Mouse (Mus musculus) midbrain, embryonic 16.5 days (tissue): ENCODE measurements at regions not wholly inside any gene's neighbourhood (a gene's known extent, or its start where the extent isn't known, plus 50 kb on each side); places are given as distances from the start of the nearest gene placed in this dataset.

ENCODE experiments used
- ATAC-seq: fragments of 200-750 bp; cut with Nextera tagmentation; 2 replicates; pipeline ENCODE4 v1.8.0; 2017; ENCODE audit warnings: moderate TSS enrichment
- H3K27ac ChIP-seq: fragments of 300-500 bp; sonication (generic); 2 replicates; pipeline ENCODE4 v1.5.1; 2014; ENCODE audit warnings: mild to moderate bottlenecking, low read length, mixed read lengths
- H3K27me3 ChIP-seq: fragments of 300-500 bp; sonication (generic); 2 replicates; pipeline ENCODE4 v1.6.1; 2014; ENCODE audit warnings: low read depth, low read length, mixed read lengths; ENCODE audit not compliant: control insufficient read depth, insufficient read depth
- H3K36me3 ChIP-seq: fragments of 300-500 bp; sonication (generic); 2 replicates; pipeline ENCODE4 v1.6.1; 2014; ENCODE audit warnings: mild to moderate bottlenecking, low read length, moderate library complexity, mixed read lengths; ENCODE audit not compliant: control insufficient read depth, insufficient read depth
- H3K4me1 ChIP-seq: fragments of 300-500 bp; sonication (generic); 2 replicates; pipeline ENCODE4 v1.6.1; 2014; ENCODE audit warnings: mild to moderate bottlenecking, low read length, mixed read lengths; ENCODE audit not compliant: control insufficient read depth, insufficient read depth
- H3K4me2 ChIP-seq: fragments of 300-500 bp; sonication (generic); 2 replicates; pipeline ENCODE4 v1.6.1; 2014; ENCODE audit warnings: mild to moderate bottlenecking, low read length, mixed read lengths
- H3K4me3 ChIP-seq: fragments of 300-500 bp; sonication (generic); 2 replicates; pipeline ENCODE4 v1.5.1; 2014; ENCODE audit warnings: low read depth, mild to moderate bottlenecking, low read length, moderate library complexity, mixed read lengths
- H3K9ac ChIP-seq: fragments of 300-500 bp; sonication (generic); 2 replicates; pipeline ENCODE4 v1.6.1; 2014; ENCODE audit warnings: low read depth, low read length, mixed read lengths
- H3K9me3 ChIP-seq: fragments of 300-500 bp; sonication (generic); replicated peaks from 2 replicates; pipeline ENCODE4 v1.6.1; 2014; ENCODE audit warnings: mild to moderate bottlenecking, low read length, mixed read lengths; ENCODE audit not compliant: control insufficient read depth, poor library complexity, severe bottlenecking
- WGBS: fragments of 180-500 bp; shearing (Covaris S2); extraction: QIAGEN DNeasy Blood & Tissue Kit; methylation state at CpG from one replicate; pipeline ENCODE4 v1.1.7; 2014; 5-methylcytosine and 5-hydroxymethylcytosine counted together

GRCm38 (mm10) chr12:69496341-69496904, 86.4 kb downstream of the Vcpkmt start:
- ATAC-seq: no peak
- whole genome bisulfite sequencing: 73% methylated on average over 6 of the region's 6 CpGs

DNA sequence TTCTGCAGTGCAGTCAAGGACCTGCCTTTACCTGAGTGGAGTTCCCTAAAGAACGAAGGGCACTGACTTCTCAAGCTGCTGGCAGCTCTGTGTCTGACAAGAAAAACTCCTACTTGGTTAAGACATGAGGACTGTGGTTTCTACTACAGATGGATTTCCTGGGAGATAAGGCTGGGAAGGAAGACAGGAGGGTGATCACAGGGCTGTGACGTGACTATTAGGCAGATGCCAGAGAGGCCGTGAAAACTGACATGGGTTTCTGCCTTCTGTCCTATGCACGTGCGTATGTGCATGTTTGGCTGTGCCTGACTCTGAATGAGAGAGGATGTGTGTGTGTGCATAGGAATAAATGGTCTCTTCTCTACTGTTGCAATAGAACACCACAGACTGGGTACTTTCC, 87.1 kb downstream of the Vcpkmt start:
- no peak overlapping the region for H3K27ac ChIP-seq
- no peaks in the 10 kb centered on the region for H3K27me3 ChIP-seq
- H3K4me1 ChIP-seq: no peaks in the 10 kb centered on the region
- no peak for ATAC-seq
- H3K4me3 ChIP-seq: no peak overlapping the region
- no peaks in the 10 kb centered on the region for H3K36me3 ChIP-seq
- no peak overlapping the region for H3K4me2 ChIP-seq
- 94% methylated on average over 5 of the region's 5 CpGs for WGBS
- H3K9ac ChIP-seq: no peak overlapping the region
- no peaks in the 10 kb centered on the region for H3K9me3 ChIP-seq

More at GRCm38 (mm10) chr12:69496341-69496904, 86.4 kb downstream of the Vcpkmt start:
- H3K27ac ChIP-seq: no peak overlapping the region
- no peaks in the 10 kb centered on the region for H3K27me3 ChIP-seq
- no peaks in the 10 kb centered on the region for H3K9me3 ChIP-seq
- H3K4me2 ChIP-seq: no peak overlapping the region
- no peak overlapping the region for H3K9ac ChIP-seq
- peaks cover 2% of the 10 kb centered on the region for H3K4me1 ChIP-seq
- H3K36me3 ChIP-seq: no peaks in the 10 kb centered on the region
- H3K4me3 ChIP-seq: no peak overlapping the region

- no peaks in the 10 kb centered on the region for H3K4me1 ChIP-seq
- no peak overlapping the region for H3K27ac ChIP-seq
- H3K36me3 ChIP-seq: no peaks in the 10 kb centered on the region
- H3K9me3 ChIP-seq: no peaks in the 10 kb centered on the region
- no peaks in the 10 kb centered on the region for H3K27me3 ChIP-seq
- no peak overlapping the region for H3K4me2 ChIP-seq
- no peak overlapping the region for H3K9ac ChIP-seq
- WGBS: 75% methylated on average over 8 of the region's 8 CpGs
- no peak overlapping the region for H3K4me3 ChIP-seq
- no peak for ATAC-seq
These were observed 88.2 kb downstream of the Vcpkmt start for GRCm38 (mm10) chr12:69494648-69495047.

DNA sequence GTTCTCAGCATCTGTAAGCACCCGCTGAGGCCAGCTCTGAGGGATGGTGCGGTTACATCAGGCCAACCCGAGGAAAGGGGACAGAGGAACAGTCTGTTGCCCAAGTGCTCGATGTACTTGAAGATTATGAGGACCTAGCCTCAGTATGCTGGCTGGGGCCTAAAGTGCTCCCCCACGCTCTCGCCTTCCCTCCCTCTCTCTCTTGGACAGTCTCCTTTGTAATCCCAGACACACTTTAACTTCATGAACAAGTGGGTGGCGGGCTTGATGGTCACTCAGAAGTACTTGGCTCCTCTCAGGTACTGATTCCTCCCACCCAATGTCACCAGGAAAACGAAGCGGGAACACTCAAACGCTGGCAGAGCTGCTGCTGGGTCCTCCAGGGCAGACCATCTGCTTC, 93.1 kb downstream of the Vcpkmt start:
- Histone ChIP-seq H3K9me3 (no peaks in the 10 kb centered on the region), H3K36me3 (no peaks in the 10 kb centered on the region), H3K4me3 (no peak overlapping the region), H3K4me1 (peaks cover 6% of the 10 kb centered on the region), H3K27ac (no peak overlapping the region), H3K9ac (no peak overlapping the region), H3K27me3 (no peaks in the 10 kb centered on the region), H3K4me2 (no peak overlapping the region)
- 89% methylated on average over 10 of the region's 10 CpGs for WGBS
- no peak for ATAC-seq

- Histone ChIP-seq H3K4me1 (peaks cover 6% of the 10 kb centered on the region), H3K27ac (no peak overlapping the region), H3K4me2 (no peak overlapping the region), H3K36me3 (no peaks in the 10 kb centered on the region), H3K27me3 (no peaks in the 10 kb centered on the region), H3K9ac (no peak overlapping the region), H3K4me3 (no peak overlapping the region), H3K9me3 (no peaks in the 10 kb centered on the region)
- no peak for ATAC-seq
- 76% methylated on average over 8 of the region's 8 CpGs for WGBS
These were observed 95.9 kb downstream of the Vcpkmt start for GRCm38 (mm10) chr12:69486903-69487302.

DNA sequence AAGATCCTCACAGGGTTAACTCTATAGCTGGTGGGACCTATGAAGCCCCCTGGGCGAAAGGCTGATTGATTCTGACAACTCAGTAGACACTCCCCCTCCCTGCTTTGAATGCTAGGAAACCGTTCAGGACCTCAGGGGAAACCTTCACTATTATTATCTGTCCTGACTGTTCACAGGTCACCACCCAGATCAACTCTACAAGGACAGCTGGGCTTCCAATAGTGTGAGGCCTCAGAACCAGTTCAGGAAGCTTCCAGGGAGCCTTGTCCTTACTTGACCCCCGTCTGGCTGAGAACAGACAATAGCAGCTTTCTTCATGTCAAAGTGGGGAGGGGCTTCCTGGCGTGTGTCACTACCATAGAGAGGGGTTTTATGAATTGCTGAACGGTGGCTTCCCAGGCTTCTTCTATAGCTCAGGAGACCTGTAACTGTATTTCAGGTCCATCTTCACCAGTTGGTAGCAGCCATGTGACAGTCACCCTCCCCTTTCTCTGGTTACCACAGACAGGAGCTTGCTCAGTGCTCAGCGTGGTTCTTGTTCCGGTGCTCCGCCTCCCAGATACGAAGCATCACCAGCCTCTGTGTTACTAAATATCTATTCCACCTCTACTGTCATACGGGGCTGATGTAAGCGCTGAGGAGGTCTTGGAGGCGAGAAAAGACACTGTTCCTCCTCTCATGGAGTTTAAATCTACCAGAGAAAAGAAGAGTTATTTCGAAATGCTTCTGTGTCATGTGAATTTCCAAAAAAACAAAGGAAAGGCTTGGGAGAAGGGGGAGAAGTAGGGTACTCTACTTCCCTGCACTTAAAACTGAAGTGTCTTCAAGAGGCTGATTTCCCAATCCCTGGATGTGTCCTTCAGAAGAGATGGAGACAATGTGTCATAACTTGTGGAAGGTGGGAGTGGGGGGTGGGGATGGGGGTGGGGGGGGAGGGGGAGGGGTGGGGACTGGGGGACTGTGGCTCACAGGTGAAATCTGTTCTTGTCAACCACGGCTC, 96.9 kb downstream of the Vcpkmt start:
- no peak overlapping the region for H3K4me3 ChIP-seq
- peak overlapping the region; percentile 34 for H3K4me2 ChIP-seq
- no peaks in the 10 kb centered on the region for H3K9me3 ChIP-seq
- ATAC-seq: peak; percentile 82
- WGBS: 28% methylated on average over 14 of the region's 14 CpGs
- peaks cover 6% of the 10 kb centered on the region for H3K4me1 ChIP-seq
- H3K9ac ChIP-seq: peak overlapping the region; percentile 11; the same call in 1 of the 2 replicates
- H3K36me3 ChIP-seq: no peaks in the 10 kb centered on the region
- H3K27ac ChIP-seq: peak overlapping the region; percentile 53
- no peaks in the 10 kb centered on the region for H3K27me3 ChIP-seq

- Histone ChIP-seq H3K4me2 (no peak overlapping the region), H3K4me3 (no peak overlapping the region), H3K36me3 (no peaks in the 10 kb centered on the region), H3K27me3 (no peaks in the 10 kb centered on the region; the same call in 1 of the 2 replicates), H3K9ac (no peak overlapping the region), H3K9me3 (no peaks in the 10 kb centered on the region), H3K27ac (no peak overlapping the region), H3K4me1 (peaks cover 16% of the 10 kb centered on the region)
- WGBS: 88% methylated on average over 3 of the region's 3 CpGs
- no peak for ATAC-seq
These were observed 101.4 kb downstream of the Vcpkmt start for GRCm38 (mm10) chr12:69481420-69481819.

GRCm38 (mm10) chr12:69476631-69477091, 104.4 kb upstream of the Gm9887 start:
- no peaks in the 10 kb centered on the region for H3K9me3 ChIP-seq
- H3K27me3 ChIP-seq: no peaks in the 10 kb centered on the region; the same call in 1 of the 2 replicates
- peak overlapping the region; percentile 51 for H3K9ac ChIP-seq
- no peaks in the 10 kb centered on the region for H3K36me3 ChIP-seq
- WGBS: 6% methylated on average over 18 of the region's 18 CpGs
- no peak overlapping the region for H3K27ac ChIP-seq
- ATAC-seq: 0 out of 2 replicates have a peak, but pooled peaks have one; percentile 36
- H3K4me1 ChIP-seq: peaks cover 14% of the 10 kb centered on the region
- peak overlapping the region; percentile 54 for H3K4me2 ChIP-seq
- H3K4me3 ChIP-seq: peak overlapping the region; percentile 19

DNA sequence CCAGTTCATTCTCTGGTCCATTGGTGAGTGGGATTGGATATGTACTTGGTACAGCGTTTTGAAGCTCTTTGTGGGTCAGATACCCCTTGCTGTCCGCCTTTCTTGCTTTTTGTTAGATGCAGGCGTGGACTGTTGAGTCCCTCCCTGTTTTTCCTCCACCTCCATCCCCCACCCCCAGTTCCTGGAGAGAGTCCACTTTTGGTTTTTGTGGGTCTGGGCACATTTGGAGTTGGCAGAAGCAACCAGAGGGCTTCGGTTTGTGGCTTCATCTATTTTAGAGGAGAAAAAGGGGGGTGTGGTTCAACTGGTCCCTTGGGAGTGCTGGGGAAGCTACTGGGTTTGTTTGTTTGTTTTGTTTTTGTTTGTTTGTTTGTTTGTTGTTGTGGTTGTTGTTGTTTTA, 103.9 kb upstream of the Gm9887 start:
- WGBS: 75% methylated on average over 4 of the region's 4 CpGs
- no peak overlapping the region for H3K4me2 ChIP-seq
- no peak for ATAC-seq
- peaks cover 14% of the 10 kb centered on the region for H3K4me1 ChIP-seq
- H3K9me3 ChIP-seq: no peaks in the 10 kb centered on the region
- no peak overlapping the region for H3K27ac ChIP-seq
- no peaks in the 10 kb centered on the region for H3K36me3 ChIP-seq
- no peaks in the 10 kb centered on the region; the same call in 1 of the 2 replicates for H3K27me3 ChIP-seq
- H3K9ac ChIP-seq: no peak overlapping the region
- no peak overlapping the region for H3K4me3 ChIP-seq
